Mouse (Mus musculus) urinary bladder, postnatal 4 days (tissue): ENCODE measurements around the gene Cebpb.

Experiments used
- DNase-seq, 2 experiments: peaks; one replicate each; pipeline ENCODE4 v3.0.0; 2021 to 2022; ENCODE audit warnings: low spot score in 2 of 2

Gene Cebpb

GRCm38 (mm10) chr2:167691871-167692661 is 3.4 kb downstream of the Cebpb start:
- no peak for DNase-seq

- DNase-seq, result no peak
These were observed 4.1 kb downstream of the Cebpb start for GRCm38 (mm10) chr2:167692831-167693230.

GRCm38 (mm10) chr2:167693540-167693939 is 4.8 kb downstream of the Cebpb start:
- no peak for DNase-seq

- DNase-seq, result no peak
These were observed 5.5 kb downstream of the Cebpb start for GRCm38 (mm10) chr2:167694244-167694643.

GRCm38 (mm10) chr2:167694963-167695362 is 6.2 kb downstream of the Cebpb start:
- DNase-seq, result no peak

- DNase-seq, result no peak
These were observed 6.8 kb downstream of the Cebpb start for GRCm38 (mm10) chr2:167695491-167695890.

GRCm38 (mm10) chr2:167696143-167696542 is 7.4 kb downstream of the Cebpb start:
- no peak for DNase-seq

GRCm38 (mm10) chr2:167697902-167698301 is 9.2 kb downstream of the Cebpb start:
- no peak for DNase-seq

- no peak for DNase-seq
These were observed 11.3 kb downstream of the Cebpb start for GRCm38 (mm10) chr2:167700018-167700417.

GRCm38 (mm10) chr2:167701472-167701871 is 12.8 kb downstream of the Cebpb start:
- DNase-seq, result no peak

GRCm38 (mm10) chr2:167702126-167702525 is 13.4 kb downstream of the Cebpb start:
- DNase-seq, result no peak

- no peak for DNase-seq
These were observed 15.7 kb downstream of the Cebpb start for GRCm38 (mm10) chr2:167704409-167704808.

- DNase-seq, result no peak
These were observed 17.6 kb downstream of the Cebpb start for GRCm38 (mm10) chr2:167706183-167706939.

GRCm38 (mm10) chr2:167708373-167708772 is 19.7 kb downstream of the Cebpb start:
- DNase-seq, result no peak

GRCm38 (mm10) chr2:167709969-167710368 is 21.3 kb downstream of the Cebpb start:
- no peak for DNase-seq

GRCm38 (mm10) chr2:167710574-167710973 is 21.9 kb downstream of the Cebpb start:
- no peak for DNase-seq

GRCm38 (mm10) chr2:167712872-167713821 is 24.4 kb downstream of the Cebpb start:
- DNase-seq, result no peak

- no peak for DNase-seq
These were observed 25.6 kb downstream of the Cebpb start for GRCm38 (mm10) chr2:167714298-167714697.

- no peak for DNase-seq
These were observed 26.3 kb downstream of the Cebpb start for GRCm38 (mm10) chr2:167715008-167715407.

GRCm38 (mm10) chr2:167717208-167717607 is 28.5 kb downstream of the Cebpb start:
- no peak for DNase-seq

GRCm38 (mm10) chr2:167719520-167719919 is 30.8 kb downstream of the Cebpb start:
- DNase-seq, result no peak
